Mouse (Mus musculus): ENCODE results near the gene Arsa. TPM values are rescaled to one million over a fixed set of nuclear protein-coding genes. Genes with fewer than 3 reads are reported as not detected.
A peak's percentile ranks its signal among the peaks of the same experiment; 100 is the strongest.

The Arsa gene
- polyA plus RNA-seq, 1 experiment from 2014 or later: 35.4 TPM

DNA sequence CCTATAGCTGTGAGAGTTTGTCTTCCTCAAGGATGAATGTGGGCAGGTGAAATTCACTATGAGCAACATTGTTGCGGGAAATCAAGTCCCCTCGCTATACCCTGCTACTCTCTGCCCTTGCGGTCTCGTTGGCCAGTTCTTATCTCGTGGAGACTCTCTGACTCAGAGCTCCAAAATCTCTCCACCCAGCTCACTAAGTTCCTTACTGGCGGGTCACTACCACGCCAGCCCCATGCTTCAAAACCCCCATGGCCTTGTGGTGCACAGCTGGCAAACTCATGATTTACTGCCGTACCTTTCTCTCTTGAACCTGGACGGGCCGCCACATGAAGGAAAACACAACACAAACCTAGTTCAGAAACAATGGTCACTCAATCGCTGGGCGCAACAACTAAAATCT lies 11.0 kb upstream of the Arsa start:
- H3K27me3 ChIP-seq: no peaks in the 10 kb centered on the region
- no peak for ATAC-seq (ENCODE audit: low FRiP score, low read depth)
- no peaks in the 10 kb centered on the region for H3K36me3 ChIP-seq
- 84% methylated on average over 12 of the region's 12 CpGs for WGBS
- H3K4me3 ChIP-seq: no peak overlapping the region
- H3K27ac ChIP-seq (replicated peaks): no peak overlapping the region
- no peaks in the 10 kb centered on the region for H3K4me1 ChIP-seq (replicated peaks)
- no peaks in the 10 kb centered on the region for H3K9me3 ChIP-seq
- no peak overlapping the region for H3K4me2 ChIP-seq
- H3K9ac ChIP-seq: no peak overlapping the region

DNA sequence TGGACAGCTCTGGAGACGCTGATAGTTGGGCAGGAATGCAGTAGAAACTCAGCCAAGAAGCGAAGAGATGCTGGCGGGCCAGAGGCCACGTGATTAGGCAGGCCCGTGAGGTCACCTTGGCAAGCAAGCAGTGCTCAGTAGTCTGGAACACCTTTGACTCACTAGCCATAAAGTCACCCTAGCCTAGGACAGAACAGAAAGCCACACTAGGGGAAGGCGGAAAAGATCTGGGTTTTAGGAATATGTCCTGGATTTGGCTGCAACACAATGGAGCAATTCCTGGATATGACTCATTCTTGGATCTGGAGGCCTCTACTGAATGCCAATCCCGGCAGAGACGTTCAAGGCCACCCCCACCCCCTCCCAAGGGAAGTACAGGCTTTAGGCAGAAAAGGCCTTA lies 3.4 kb upstream of the Arsa start:
- H3K9me3 ChIP-seq: no peaks in the 10 kb centered on the region
- H3K4me2 ChIP-seq: no peak overlapping the region
- H3K27me3 ChIP-seq: no peaks in the 10 kb centered on the region
- H3K4me3 ChIP-seq: no peak overlapping the region
- H3K4me1 ChIP-seq (replicated peaks): peaks cover 22% of the 10 kb centered on the region
- no peaks in the 10 kb centered on the region for H3K36me3 ChIP-seq
- WGBS: 83% methylated on average over 8 of the region's 8 CpGs
- ATAC-seq (ENCODE audit: low FRiP score, low read depth): no peak
- H3K9ac ChIP-seq: no peak overlapping the region
- H3K27ac ChIP-seq (replicated peaks): no peak overlapping the region

DNA sequence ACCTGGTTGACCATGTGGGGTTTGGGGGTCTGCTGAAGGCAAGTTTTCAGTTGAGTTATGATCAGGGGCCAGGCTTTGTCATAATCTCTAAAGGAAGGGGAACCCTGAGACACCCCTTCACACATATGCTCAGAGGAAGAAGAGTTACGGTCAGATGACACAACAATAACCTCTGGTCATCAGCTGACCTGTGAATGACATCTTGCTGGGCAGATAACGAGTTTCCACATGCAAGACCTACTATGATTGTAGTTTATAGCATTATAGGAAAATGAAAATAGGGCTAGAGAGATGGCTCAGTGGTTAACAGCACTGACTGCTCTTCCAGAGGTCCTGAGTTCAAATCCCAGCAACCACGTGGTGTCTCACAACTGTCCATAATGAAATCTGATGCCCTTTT lies 1.4 kb upstream of the Arsa start:
- WGBS: 94% methylated on average over 3 of the region's 3 CpGs
- Histone ChIP-seq H3K4me2 (no peak overlapping the region), H3K9me3 (no peaks in the 10 kb centered on the region), H3K4me3 (no peak overlapping the region), H3K27ac (replicated peaks) (no peak overlapping the region), H3K27me3 (no peaks in the 10 kb centered on the region), H3K9ac (no peak overlapping the region), H3K36me3 (no peaks in the 10 kb centered on the region), H3K4me1 (replicated peaks) (peaks cover 34% of the 10 kb centered on the region)
- no peak for ATAC-seq (ENCODE audit: low FRiP score, low read depth)

DNA sequence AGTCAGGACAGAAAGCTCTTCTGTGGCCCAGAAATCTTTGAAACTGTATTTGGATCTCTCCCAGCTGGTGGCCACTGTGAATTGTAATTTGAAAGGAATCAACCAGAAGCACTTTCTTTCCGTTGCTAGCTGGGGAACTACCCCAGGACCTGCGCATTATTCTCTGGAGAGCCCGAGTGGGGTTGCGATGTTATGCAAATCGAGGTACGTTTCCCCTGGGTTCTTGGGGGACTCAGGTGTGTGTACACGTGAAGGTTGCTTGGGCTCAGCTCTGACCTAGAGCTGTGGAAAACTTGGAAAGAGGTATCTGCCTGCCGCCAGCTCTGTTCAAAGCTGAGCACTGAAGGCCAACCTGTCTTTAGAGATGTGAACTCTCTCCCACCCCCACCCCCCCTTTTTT lies 581 bp upstream of the Arsa start:
- Histone ChIP-seq H3K27ac (replicated peaks) (no peak overlapping the region), H3K4me1 (replicated peaks) (peaks cover 34% of the 10 kb centered on the region), H3K9me3 (no peaks in the 10 kb centered on the region), H3K9ac (no peak overlapping the region), H3K36me3 (no peaks in the 10 kb centered on the region), H3K4me2 (no peak overlapping the region; the same call in 1 of the 2 replicates), H3K27me3 (no peaks in the 10 kb centered on the region), H3K4me3 (no peak overlapping the region)
- ATAC-seq (ENCODE audit: low FRiP score, low read depth): no peak
- 36% methylated on average over 8 of the region's 8 CpGs for WGBS

DNA sequence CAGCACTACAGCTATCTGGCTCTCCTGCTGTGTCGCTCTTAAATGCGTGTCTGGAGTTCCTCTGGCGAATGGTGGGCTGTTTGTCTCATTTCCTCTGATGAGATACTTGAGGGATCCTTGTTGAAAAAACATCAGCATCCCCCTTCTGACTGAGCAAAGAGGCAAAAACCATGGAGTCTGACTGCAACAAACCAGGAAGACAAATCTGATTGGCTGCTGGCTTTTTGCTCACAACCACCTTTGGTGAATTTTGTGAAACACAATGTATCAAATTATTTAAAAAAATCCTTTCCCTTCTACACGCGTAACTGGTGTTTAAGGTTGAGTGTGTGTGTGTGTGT lies 780 bp downstream of the Arsa start:
- H3K4me1 ChIP-seq (replicated peaks): peaks cover 34% of the 10 kb centered on the region
- H3K27me3 ChIP-seq: no peaks in the 10 kb centered on the region
- H3K9me3 ChIP-seq: no peaks in the 10 kb centered on the region
- H3K9ac ChIP-seq: peak overlapping the region; percentile 62
- H3K4me3 ChIP-seq: peak overlapping the region; percentile 57
- no peak for ATAC-seq (ENCODE audit: low FRiP score, low read depth)
- H3K4me2 ChIP-seq: peak overlapping the region; percentile 85
- WGBS: 7% methylated on average over 5 of the region's 5 CpGs
- peak overlapping the region; percentile 86 for H3K27ac ChIP-seq (replicated peaks)
- H3K36me3 ChIP-seq: no peaks in the 10 kb centered on the region

DNA sequence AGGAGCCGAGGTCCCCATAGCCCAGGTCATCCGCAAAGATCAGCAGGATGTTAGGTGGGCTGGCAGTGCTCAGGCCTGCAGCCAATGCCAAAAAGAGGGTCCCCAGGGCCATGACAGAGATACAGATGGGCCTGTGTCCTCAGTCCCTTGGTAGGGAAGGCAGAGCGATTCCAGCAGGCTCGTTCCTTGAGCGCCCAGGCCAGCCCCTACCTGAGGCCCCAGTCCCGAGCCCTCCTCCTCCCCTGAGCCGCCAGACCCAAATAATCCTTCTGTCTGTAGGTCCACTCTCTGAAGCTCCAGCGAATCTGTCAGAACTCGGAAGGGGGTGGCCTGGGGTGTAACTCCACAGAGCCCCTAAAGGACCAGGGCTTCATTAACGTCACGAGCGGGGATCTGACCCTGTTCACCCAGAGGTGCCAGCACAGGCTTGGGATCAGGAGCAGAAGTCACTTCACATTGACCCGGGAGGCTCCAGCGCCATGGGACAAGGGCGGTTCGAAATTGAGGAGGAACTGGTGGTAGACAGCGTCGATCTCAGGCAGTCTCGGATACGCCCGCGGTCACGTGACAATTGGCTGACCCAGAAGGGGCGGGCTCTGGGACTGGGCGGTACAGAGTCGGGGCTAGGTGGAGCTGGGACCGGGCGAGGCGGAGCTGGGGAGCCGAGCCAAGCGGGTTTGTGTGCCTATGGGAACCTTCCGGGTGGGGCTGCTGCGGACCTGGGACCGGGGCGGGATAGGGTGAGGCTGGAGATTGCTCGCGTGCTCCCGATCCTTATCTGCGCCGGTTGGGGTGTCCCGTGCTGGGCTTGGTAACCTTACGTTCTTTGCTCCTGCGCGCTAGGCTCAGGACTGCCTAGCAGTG lies 1.4 kb downstream of the Arsa start:
- peak; percentile 97 for ATAC-seq (ENCODE audit: low FRiP score, low read depth)
- peaks cover 34% of the 10 kb centered on the region for H3K4me1 ChIP-seq (replicated peaks)
- H3K9me3 ChIP-seq: no peaks in the 10 kb centered on the region
- peak overlapping the region; percentile 62 for H3K9ac ChIP-seq
- no peaks in the 10 kb centered on the region for H3K27me3 ChIP-seq
- no peaks in the 10 kb centered on the region for H3K36me3 ChIP-seq
- H3K4me2 ChIP-seq: peak overlapping the region; percentile 85
- 10% methylated on average over 44 of the region's 44 CpGs for WGBS
- H3K4me3 ChIP-seq: peak overlapping the region; percentile 57
- peak overlapping the region; percentile 86 for H3K27ac ChIP-seq (replicated peaks)

DNA sequence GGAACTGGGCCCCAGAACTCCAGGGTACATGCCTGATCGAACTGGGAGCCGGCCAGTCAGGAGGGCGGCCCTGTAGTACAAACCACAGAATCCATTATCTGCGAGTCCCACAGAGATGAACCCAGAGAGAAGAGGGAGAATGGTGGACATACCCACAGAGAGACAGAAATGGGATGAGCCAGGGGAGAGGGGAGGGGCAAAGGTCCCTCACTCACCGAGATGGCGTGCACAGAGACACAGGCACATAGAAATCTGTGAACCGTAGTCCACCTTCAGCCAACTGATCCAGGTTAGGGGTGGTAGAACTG lies 2.0 kb downstream of the Arsa start:
- H3K36me3 ChIP-seq: no peaks in the 10 kb centered on the region
- peak overlapping the region; percentile 57 for H3K4me3 ChIP-seq
- 89% methylated on average over 7 of the region's 7 CpGs for WGBS
- H3K9me3 ChIP-seq: no peaks in the 10 kb centered on the region
- peak overlapping the region; percentile 62 for H3K9ac ChIP-seq
- no peaks in the 10 kb centered on the region for H3K27me3 ChIP-seq
- H3K4me2 ChIP-seq: peak overlapping the region; percentile 85
- H3K27ac ChIP-seq (replicated peaks): peak overlapping the region; percentile 86; the same call in 1 of the 2 replicates
- peaks cover 34% of the 10 kb centered on the region for H3K4me1 ChIP-seq (replicated peaks)
- no peak for ATAC-seq (ENCODE audit: low FRiP score, low read depth)

DNA sequence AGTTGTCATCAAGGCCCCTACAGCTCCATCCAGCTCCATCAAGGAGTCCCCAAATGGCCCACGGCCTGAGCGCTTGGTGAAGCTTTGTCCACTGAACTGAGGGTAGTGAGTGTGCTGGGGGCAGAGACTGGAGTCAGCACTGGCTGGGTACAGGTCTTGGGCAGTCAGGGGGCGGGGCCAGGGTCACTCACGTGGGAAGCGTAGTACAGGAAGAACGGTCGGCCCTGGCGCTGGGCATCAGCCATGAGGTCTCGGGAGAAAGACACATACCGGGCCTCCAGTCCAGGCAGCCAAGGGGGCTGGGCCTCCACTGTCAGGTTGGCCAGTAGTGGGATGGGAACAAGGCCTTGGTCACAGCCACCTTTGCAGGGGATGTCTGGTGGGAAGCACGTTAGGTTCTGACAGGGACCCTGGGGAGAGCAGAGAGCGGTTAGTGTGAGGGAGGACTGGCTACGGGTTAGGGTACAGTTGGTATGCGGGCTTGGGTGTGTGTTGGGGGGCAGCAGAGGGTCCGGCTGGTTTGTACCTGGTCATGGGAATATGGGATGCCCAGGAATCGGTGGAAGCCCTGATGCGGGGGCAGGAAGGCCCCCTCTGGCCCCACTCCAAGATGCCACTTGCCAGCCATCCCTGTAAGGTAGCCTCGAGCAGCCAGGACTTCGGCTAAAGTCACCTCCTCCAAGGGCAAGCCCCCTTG lies 2.5 kb downstream of the Arsa start:
- ATAC-seq (ENCODE audit: low FRiP score, low read depth): no peak
- Histone ChIP-seq H3K27ac (replicated peaks) (no peak overlapping the region), H3K4me1 (replicated peaks) (peaks cover 34% of the 10 kb centered on the region), H3K27me3 (no peaks in the 10 kb centered on the region), H3K9ac (no peak overlapping the region), H3K36me3 (no peaks in the 10 kb centered on the region), H3K4me2 (peak overlapping the region; percentile 85), H3K4me3 (peak overlapping the region; percentile 57; the same call in 1 of the 2 replicates), H3K9me3 (no peaks in the 10 kb centered on the region)
- 94% methylated on average over 19 of the region's 19 CpGs for WGBS

DNA sequence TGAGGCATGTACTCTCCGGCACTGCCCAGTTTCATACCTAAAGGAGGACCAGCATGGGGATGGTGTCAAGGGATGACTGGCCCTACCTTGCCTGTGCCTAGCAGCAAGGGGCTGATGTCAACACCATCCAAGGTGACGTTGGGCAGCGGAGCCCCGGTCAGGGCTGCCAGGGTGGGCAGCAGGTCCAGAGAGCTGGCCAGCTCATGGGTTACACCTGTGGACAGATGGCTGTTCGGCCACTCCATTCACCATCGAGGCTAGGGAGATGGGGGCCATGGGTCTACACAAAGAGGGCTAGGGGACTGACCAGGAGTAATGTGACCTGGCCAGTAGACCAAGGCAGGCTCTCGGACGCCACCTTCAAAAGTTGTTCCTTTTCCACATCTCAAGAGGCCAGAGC lies 3.3 kb downstream of the Arsa start:
- no peaks in the 10 kb centered on the region for H3K36me3 ChIP-seq
- no peak overlapping the region for H3K4me2 ChIP-seq
- H3K27ac ChIP-seq (replicated peaks): no peak overlapping the region
- H3K4me3 ChIP-seq: no peak overlapping the region
- WGBS: 97% methylated on average over 8 of the region's 8 CpGs
- H3K27me3 ChIP-seq: no peaks in the 10 kb centered on the region
- no peak for ATAC-seq (ENCODE audit: low FRiP score, low read depth)
- no peaks in the 10 kb centered on the region for H3K9me3 ChIP-seq
- H3K4me1 ChIP-seq (replicated peaks): peaks cover 34% of the 10 kb centered on the region
- H3K9ac ChIP-seq: no peak overlapping the region

DNA sequence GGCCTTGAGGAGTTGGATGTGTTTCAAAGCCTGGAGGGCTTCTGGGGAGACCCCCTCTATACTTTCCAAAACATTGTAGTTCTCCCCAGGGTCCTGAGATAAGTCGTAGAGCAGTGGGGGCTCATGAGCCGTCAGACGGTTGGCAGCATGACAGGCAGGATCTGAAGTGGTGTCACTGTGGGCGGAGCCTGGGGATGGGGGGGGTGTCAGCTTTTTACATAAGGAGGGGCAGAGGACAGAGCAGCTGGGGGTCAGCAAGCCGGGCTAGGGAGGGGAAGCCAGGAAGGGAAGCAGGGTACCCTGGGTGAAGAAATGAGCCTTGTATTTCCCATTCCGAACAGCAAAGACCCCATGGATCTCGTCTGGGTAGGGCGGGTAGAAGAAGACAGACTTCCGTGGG lies 3.9 kb downstream of the Arsa start:
- no peaks in the 10 kb centered on the region for H3K9me3 ChIP-seq
- ATAC-seq (ENCODE audit: low FRiP score, low read depth): no peak
- H3K27me3 ChIP-seq: no peaks in the 10 kb centered on the region
- H3K4me2 ChIP-seq: no peak overlapping the region
- peaks cover 35% of the 10 kb centered on the region for H3K4me1 ChIP-seq (replicated peaks)
- no peak overlapping the region for H3K9ac ChIP-seq
- no peak overlapping the region for H3K27ac ChIP-seq (replicated peaks)
- WGBS: 82% methylated on average over 9 of the region's 9 CpGs
- no peaks in the 10 kb centered on the region for H3K36me3 ChIP-seq
- H3K4me3 ChIP-seq: no peak overlapping the region

DNA sequence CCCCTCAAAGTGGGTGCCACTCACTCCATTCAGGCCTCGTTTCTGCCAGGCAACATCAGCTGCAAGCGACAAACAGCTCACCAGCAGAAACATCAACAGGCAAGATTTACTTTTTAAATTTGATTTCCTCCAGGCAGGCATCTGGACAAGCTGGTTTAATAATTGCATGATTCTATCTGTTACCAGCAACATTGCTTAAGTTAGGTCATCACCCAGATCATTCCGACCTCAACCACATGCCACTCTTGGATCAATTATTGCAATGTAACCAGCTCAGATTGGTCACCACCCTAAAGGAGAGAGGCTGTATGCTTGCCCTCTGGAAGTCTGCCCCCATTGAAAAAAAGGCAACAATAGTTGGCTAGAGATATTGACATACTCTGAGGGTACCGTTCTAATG lies 5.7 kb downstream of the Arsa start:
- H3K4me1 ChIP-seq (replicated peaks): peaks cover 19% of the 10 kb centered on the region
- 88% methylated on average over 4 of the region's 4 CpGs for WGBS

DNA sequence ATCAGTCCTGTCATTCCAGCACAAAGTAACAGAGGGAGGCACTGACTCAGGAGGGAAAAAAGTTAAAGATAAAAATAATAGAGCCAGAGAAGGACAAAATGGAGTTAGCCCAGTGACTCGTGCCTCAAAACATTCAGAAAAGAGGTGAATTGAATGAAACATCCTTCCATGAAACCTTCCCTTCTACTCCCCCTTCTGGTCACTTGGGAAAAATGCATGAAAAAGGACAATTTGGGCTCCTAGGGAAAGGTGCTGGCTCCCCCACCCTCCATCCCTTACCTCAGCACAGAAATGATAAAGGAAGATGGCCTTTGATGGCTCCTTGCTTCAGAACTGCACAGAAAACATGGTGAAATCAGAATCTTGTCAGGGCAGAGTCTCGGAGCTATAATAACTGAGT lies 8.6 kb downstream of the Arsa start:
- 0 out of 2 replicates have a peak, but pooled peaks have one; percentile 20 for ATAC-seq (ENCODE audit: low FRiP score, low read depth)
- 26% methylated on average over 2 of the region's 2 CpGs for WGBS
- H3K4me2 ChIP-seq: no peak overlapping the region

More for the DNA sequence above, 5.7 kb downstream of the Arsa start:
- Histone ChIP-seq H3K9ac (no peak overlapping the region), H3K27ac (replicated peaks) (no peak overlapping the region), H3K4me3 (no peak overlapping the region), H3K9me3 (no peaks in the 10 kb centered on the region), H3K27me3 (no peaks in the 10 kb centered on the region), H3K4me2 (no peak overlapping the region), H3K36me3 (no peaks in the 10 kb centered on the region)
- ATAC-seq (ENCODE audit: low FRiP score, low read depth): no peak

More for the DNA sequence above, 8.6 kb downstream of the Arsa start:
- Histone ChIP-seq H3K9ac (no peak overlapping the region), H3K4me1 (replicated peaks) (peaks cover 9% of the 10 kb centered on the region), H3K27me3 (no peaks in the 10 kb centered on the region), H3K4me3 (no peak overlapping the region), H3K27ac (replicated peaks) (no peak overlapping the region), H3K9me3 (no peaks in the 10 kb centered on the region), H3K36me3 (peaks cover under 1% of the 10 kb centered on the region; the same call in 1 of the 2 replicates)

Measured in hindbrain, embryonic 15.5 days (tissue).